Mouse (Mus musculus) adrenal gland, postnatal 36 days (tissue): ENCODE measurements around the gene Coa5. TPM values are rescaled to one million over a fixed set of nuclear protein-coding genes. Genes with fewer than 3 reads are reported as not detected.

Experiments used
- DNase-seq, 2 experiments: peaks; one replicate each; pipeline ENCODE4 v3.0.0; 2021; ENCODE audit warnings: mixed read lengths in 1 of 2
- long read RNA-seq, 2 experiments: library from polyadenylated mRNA; stranded (forward); transcript quantifications; one replicate each; pipeline ENCODE4 v2.0.0; 2021; ENCODE audit warnings: borderline sequencing depth in 2 of 2
- total RNA-seq, 2 experiments: library from RNA; stranded (reverse); gene quantifications; 2 replicates each; pipeline ENCODE4 v1.2.3; 2021

Coa5 gene
- total RNA-seq = 100 to 1,000 TPM; 103 to 112 TPM
- long read RNA-seq, experiment 1, transcript Coa5-201 (3 exons, 3,863 nt) = major isoform, 54 of 68 reads
- long read RNA-seq, experiment 1, partial matches to known transcripts = 0 of 68 reads
- long read RNA-seq, experiment 1, other reads (novel, unspliced or antisense) = 14 of 68 reads
- long read RNA-seq, experiment 2, transcript Coa5-201 (3 exons, 3,863 nt) = major isoform, 21 of 26 reads
- long read RNA-seq, experiment 2, partial matches to known transcripts = 0 of 26 reads
- long read RNA-seq, experiment 2, other reads (novel, unspliced or antisense) = 5 of 26 reads

- DNase-seq = peak; percentile 96
Measured at GRCm38 (mm10) chr1:37429366-37430296, at the start of gene Coa5, which contains the start of gene Unc50. Gene Coa5, minus strand, starts transcription at chr1:37430103. Gene Unc50, plus strand, starts transcription at chr1:37430139.

- no peak for DNase-seq
Measured at GRCm38 (mm10) chr1:37479074-37479473, 49.2 kb upstream of the Coa5 start.

GRCm38 (mm10) chr1:37478416-37478815, 48.5 kb upstream of the Coa5 start:
- no peak for DNase-seq

- DNase-seq = no peak
Measured at GRCm38 (mm10) chr1:37477928-37478327, 48.0 kb upstream of the Coa5 start.

GRCm38 (mm10) chr1:37477250-37477649, 47.3 kb upstream of the Coa5 start:
- no peak for DNase-seq

- no peak for DNase-seq
Measured at GRCm38 (mm10) chr1:37475312-37475711, 45.4 kb upstream of the Coa5 start.

GRCm38 (mm10) chr1:37474634-37475190, 44.8 kb upstream of the Coa5 start:
- no peak for DNase-seq

- no peak for DNase-seq
Measured at GRCm38 (mm10) chr1:37474046-37474445, 44.1 kb upstream of the Coa5 start.

- DNase-seq = no peak
Measured at GRCm38 (mm10) chr1:37473251-37473650, 43.3 kb upstream of the Coa5 start.

GRCm38 (mm10) chr1:37471179-37472148, 41.6 kb upstream of the Coa5 start:
- DNase-seq = no peak

- no peak for DNase-seq
Measured at GRCm38 (mm10) chr1:37469007-37469406, 39.1 kb upstream of the Coa5 start.

- no peak for DNase-seq
Measured at GRCm38 (mm10) chr1:37467806-37468205, 37.9 kb upstream of the Coa5 start.

- no peak for DNase-seq
Measured at GRCm38 (mm10) chr1:37466322-37466995, 36.6 kb upstream of the Coa5 start.

GRCm38 (mm10) chr1:37464878-37465452, 35.1 kb upstream of the Coa5 start:
- DNase-seq = no peak

GRCm38 (mm10) chr1:37457546-37457945, 27.6 kb upstream of the Coa5 start:
- no peak for DNase-seq

GRCm38 (mm10) chr1:37451270-37451669, 21.4 kb upstream of the Coa5 start:
- DNase-seq = no peak

GRCm38 (mm10) chr1:37448361-37449095, 18.6 kb upstream of the Coa5 start:
- DNase-seq = peak; percentile 69 to 79

GRCm38 (mm10) chr1:37442848-37443835, 13.2 kb upstream of the Coa5 start:
- DNase-seq = no peak

GRCm38 (mm10) chr1:37436419-37436818, 6.5 kb upstream of the Coa5 start:
- no peak for DNase-seq
